Mouse (Mus musculus) left cerebral cortex, postnatal 25 days (tissue): ENCODE results near the gene Krtap31-1. TPM values are rescaled to one million over a fixed set of nuclear protein-coding genes. Genes with fewer than 3 reads are reported as not detected.
"Not testable (repeated sequence)": the region's sequence is repeated elsewhere in the genome, so short reads cannot be mapped to it uniquely, and the experiment has no call there.

Experiments
- DNase-seq, 2 experiments: peaks; one replicate each; pipeline ENCODE4 v3.0.0; 2022; ENCODE audit warnings: low spot score in 2 of 2, mixed read lengths in 1 of 2
- intact Hi-C: fragments of 180-260 bp; cut with DNase I; formaldehyde crosslinking; loops from one replicate; pipeline ENCODE4 v1.15.1; 2025
- total RNA-seq, 2 experiments: library from RNA; stranded (reverse); gene quantifications; 2 replicates each; pipeline ENCODE4 v1.2.3; 2021

Gene Krtap31-1
- total RNA-seq, result not detected

DNA sequence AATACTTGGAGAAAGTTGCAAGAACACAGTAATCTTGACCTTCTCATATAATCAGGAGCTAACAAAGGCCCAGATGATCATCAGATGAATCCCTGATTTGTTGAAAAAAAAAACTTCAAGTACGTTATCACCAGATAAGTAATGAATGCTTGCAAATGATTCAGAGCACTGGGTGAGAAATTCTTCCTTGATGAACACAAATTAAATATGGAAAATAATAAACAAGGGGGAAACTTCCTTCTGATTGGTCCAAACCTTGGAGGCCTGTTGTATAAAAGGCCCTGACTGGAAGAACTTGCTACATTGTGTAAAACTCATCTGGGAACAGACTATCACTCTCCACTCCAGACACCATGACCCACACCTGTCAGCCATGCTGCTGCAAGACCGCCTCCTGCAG, at the start of gene Krtap31-1:
Krtap31-1 (plus strand) TSS at position 301 of the 400 bp plus-strand sequence.
- intact Hi-C loops, result no loop called here
- no peak for DNase-seq

DNA sequence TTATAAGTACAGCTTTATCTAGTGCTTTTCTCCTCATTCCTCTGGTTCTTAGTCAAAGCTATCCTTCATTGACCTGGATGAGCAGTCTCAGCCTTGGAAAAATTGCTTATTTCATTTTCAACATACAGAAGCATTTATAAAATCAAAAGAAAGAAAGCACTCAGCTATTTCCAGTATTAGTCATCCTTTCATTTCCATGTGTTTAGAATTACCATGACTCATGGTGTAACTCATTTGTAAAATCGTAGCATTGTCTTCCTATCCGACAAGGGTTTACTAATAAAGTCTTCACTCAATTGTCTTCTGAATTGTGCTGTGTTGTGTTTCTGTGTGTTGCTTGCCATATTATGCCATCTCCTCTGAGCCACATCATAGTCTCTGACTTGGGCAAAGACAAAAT, 49.0 kb upstream of the Krtap31-1 start:
- no peak for DNase-seq
- intact Hi-C loops, result no loop called here

DNA sequence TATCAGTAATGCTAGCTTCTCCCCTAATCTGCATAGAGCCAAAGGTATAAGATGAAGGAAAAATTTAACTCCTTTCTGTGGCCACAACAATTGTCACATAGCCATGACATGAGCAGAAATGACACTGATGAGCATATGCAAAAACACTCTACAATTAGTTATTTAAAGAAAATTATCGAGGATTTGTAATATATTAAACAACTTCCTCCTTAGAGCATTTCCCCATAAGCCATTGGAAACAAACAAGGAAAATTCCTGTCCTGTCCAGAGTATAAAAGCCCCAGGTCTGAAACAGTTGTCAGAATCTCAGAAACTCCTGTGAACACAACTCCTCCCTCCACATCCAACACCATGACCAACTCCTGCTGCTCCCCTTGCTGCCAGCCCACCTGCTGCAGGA, 43.5 kb upstream of the Krtap31-1 start, which contains the start of gene Gm11559:
Gm11559 (plus strand) TSS at position 301 of the 400 bp plus-strand sequence.
- intact Hi-C loops, DNase-seq: not testable (repeated sequence)

- DNase-seq, intact Hi-C loops: not testable (repeated sequence)
These were observed 34.6 kb upstream of the Krtap31-1 start, which contains the start of gene Krtap9-1 for GRCm38 (mm10) chr11:99873089-99873488. TSS of gene Krtap9-1 (plus strand) at chr11:99873389.

DNA sequence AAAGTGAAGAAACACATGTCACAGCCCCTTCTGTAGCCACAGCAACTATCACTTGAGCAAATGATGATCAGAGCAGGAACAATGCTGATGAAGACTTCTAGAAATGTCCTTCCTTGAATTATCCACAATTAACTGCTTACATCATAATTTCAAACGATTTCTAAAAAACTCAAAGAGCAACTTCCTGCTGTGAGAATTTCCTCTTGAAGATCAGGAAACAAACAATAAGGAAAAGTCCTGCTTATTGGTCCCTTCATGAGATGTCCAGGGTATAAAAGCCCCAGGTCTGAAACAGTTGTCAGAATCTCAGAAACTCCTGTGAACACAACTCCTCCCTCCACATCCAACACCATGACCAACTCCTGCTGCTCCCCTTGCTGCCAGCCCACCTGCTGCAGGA, 28.8 kb upstream of the Krtap31-1 start, which contains the start of gene Gm11567:
Gm11567 (plus strand) TSS at position 301 of the 400 bp plus-strand sequence.
- intact Hi-C loops, DNase-seq: not testable (repeated sequence)

DNA sequence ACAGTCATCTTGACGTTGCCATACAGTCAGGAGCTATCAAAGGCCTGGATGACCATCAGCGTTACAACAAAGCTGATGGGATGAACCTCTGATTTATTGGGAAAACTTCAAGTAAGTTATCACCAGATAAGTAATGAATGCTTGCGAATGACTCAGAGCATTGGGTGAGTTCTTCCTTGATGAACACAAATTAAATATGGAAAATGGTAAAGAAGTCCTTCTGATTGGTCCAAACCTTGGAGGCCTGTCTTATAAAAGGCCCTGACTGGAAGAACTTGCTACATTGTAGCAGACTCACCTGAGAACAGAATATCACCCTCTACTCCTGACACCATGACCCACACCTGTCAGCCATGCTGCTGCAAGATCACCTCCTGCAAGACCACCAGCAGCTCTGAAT, 6.7 kb downstream of the Krtap31-1 start, which contains the start of gene Gm11565:
Gm11565 (plus strand) TSS at position 301 of the 400 bp plus-strand sequence.
- no peak for DNase-seq
- intact Hi-C loops, result no loop called here

- no peak for DNase-seq
- intact Hi-C loops, result no loop called here
These were observed 28.3 kb downstream of the Krtap31-1 start, which contains the start of gene Krtap31-2 for GRCm38 (mm10) chr11:99935991-99936390. TSS of gene Krtap31-2 (plus strand) at chr11:99936291.

- DNase-seq, result no peak
- intact Hi-C loops, result no loop called here
These were observed 30.1 kb downstream of the Krtap31-1 start for GRCm38 (mm10) chr11:99937751-99938264.

GRCm38 (mm10) chr11:99948175-99948574, 40.5 kb downstream of the Krtap31-1 start, which contains the start of gene Krtap9-5:
TSS of gene Krtap9-5 (plus strand) at chr11:99948475.
- no peak for DNase-seq
- intact Hi-C loops, result no loop called here

Other genes starting within 250 kb of the Krtap31-1 start
- gene Gm11563, start 249.0 kb upstream of the Krtap31-1 start, total RNA-seq, result not detected
- gene Krtap4-6, start 242.0 kb upstream of the Krtap31-1 start, total RNA-seq, result not detected
- not detected for gene Gm14190, start 217.2 kb upstream of the Krtap31-1 start, total RNA-seq
- gene Gm14180, start 173.6 kb upstream of the Krtap31-1 start, total RNA-seq, result not detected
- gene Gm11595, start 135.0 kb upstream of the Krtap31-1 start, total RNA-seq, result not detected
- gene Krtap4-8, start 127.2 kb upstream of the Krtap31-1 start, total RNA-seq, result not detected
- gene Krtap4-9, start 122.7 kb upstream of the Krtap31-1 start, total RNA-seq, result not detected
- gene Gm11596, start 114.5 kb upstream of the Krtap31-1 start, total RNA-seq, result not detected
- gene Gm11569, start 109.0 kb upstream of the Krtap31-1 start, total RNA-seq, result not detected
- gene Gm11554, start 103.5 kb upstream of the Krtap31-1 start, total RNA-seq, result not detected
- not detected for gene Krtap4-13, start 98.0 kb upstream of the Krtap31-1 start, total RNA-seq
- gene Gm11564, start 92.3 kb upstream of the Krtap31-1 start, total RNA-seq, result not detected
- gene 2300003K06Rik, start 69.9 kb upstream of the Krtap31-1 start, total RNA-seq, result not detected
- not detected for gene Krtap4-16, start 56.3 kb upstream of the Krtap31-1 start, total RNA-seq
- gene Gm11568, start 50.0 kb upstream of the Krtap31-1 start, total RNA-seq, result not detected
- gene Gm11559, start 43.4 kb upstream of the Krtap31-1 start, total RNA-seq, result not detected
- not detected for gene Krtap9-1, start 34.5 kb upstream of the Krtap31-1 start, total RNA-seq
- gene Gm11567, start 28.7 kb upstream of the Krtap31-1 start, total RNA-seq, result not detected
- gene Gm11565, start 6.8 kb downstream of the Krtap31-1 start, total RNA-seq, result not detected
- gene Krtap31-2, start 28.4 kb downstream of the Krtap31-1 start, total RNA-seq, result not detected
- not detected for gene Krtap9-5, start 40.6 kb downstream of the Krtap31-1 start, total RNA-seq
- not detected for gene Krtap29-1, start 71.1 kb downstream of the Krtap31-1 start, total RNA-seq
- gene Krtap16-1, start 78.7 kb downstream of the Krtap31-1 start, total RNA-seq, result not detected
- not detected for gene Krtap17-1, start 86.1 kb downstream of the Krtap31-1 start, total RNA-seq
- not detected for gene Krt33a, start 108.3 kb downstream of the Krtap31-1 start, total RNA-seq
- gene Krt33b, start 121.9 kb downstream of the Krtap31-1 start, total RNA-seq, result not detected
- gene Krt34, start 133.6 kb downstream of the Krtap31-1 start, total RNA-seq, result not detected
- gene Krt31, start 142.6 kb downstream of the Krtap31-1 start, total RNA-seq, result not detected
- not detected for gene Krt32, start 180.3 kb downstream of the Krtap31-1 start, total RNA-seq
- gene Krt35, start 188.3 kb downstream of the Krtap31-1 start, total RNA-seq, result not detected
- gene Krt36, start 197.7 kb downstream of the Krtap31-1 start, total RNA-seq, result not detected
- gene Krt13, start 213.6 kb downstream of the Krtap31-1 start, total RNA-seq, result not detected
- gene Krt15, start 228.0 kb downstream of the Krtap31-1 start, total RNA-seq, result not detected
- gene Krt19, start 240.7 kb downstream of the Krtap31-1 start, total RNA-seq, result not detected